Comparison of ENCODE assay signal across 10 mouse cellular contexts in genomic region chr7:73423236-73423635, GRCm38 (mm10). TPM values are rescaled to one million over a fixed set of nuclear protein-coding genes. Genes with fewer than 3 reads are reported as not detected.
DNase-seq lines count a peak whose midpoint lies in the region; ATAC-seq and TF ChIP-seq lines count a peak whose summit lies in the region.
"Had no signal": no experiment of that assay in that cellular context is flagged by ENCODE, and none has a peak within 500 bp of the region (broad histone marks: within the 10 kb centered on the region; RNA-seq: fewer than 3 reads in every experiment).

No protein-coding gene starts in this region.

- DNase-seq in gastrocnemius, adult 18-20 months (ENCODE audit: low spot score) = peak; percentile 75
- DNase-seq in gastrocnemius, postnatal 36 days = no peak
- no peak for DNase-seq in midbrain, embryonic 10.5 days (ENCODE audit: low spot score)
- peak; percentile 8 for DNase-seq in induced T-regulatory cell, adult 2 months (ENCODE audit: low read depth)
- peak; percentile 65 to 72 for DNase-seq in right cerebral cortex, postnatal 36 days (ENCODE audit: low spot score in 2 of 2)
- DNase-seq in urinary bladder, adult 18-20 months (ENCODE audit: low spot score in 2 of 2) = no peak
- no peak for DNase-seq in lung, postnatal 0 days (ENCODE audit: low spot score)

- H3K36me3 ChIP-seq in midbrain, embryonic 10.5 days = peaks cover 55% of the 10 kb centered on the region
- H3K36me3 ChIP-seq in midbrain, embryonic 15.5 days (replicated peaks) = 0 out of 2 replicates have a peak, but pooled peaks cover 4% of the 10 kb centered on the region
- H3K36me3 ChIP-seq in lung, postnatal 0 days (ENCODE audit: insufficient read depth, low read length) = 0 out of 2 replicates have a peak, but pooled peaks cover 6% of the 10 kb centered on the region

- peak overlapping the region; percentile 79 for H3K27ac ChIP-seq in midbrain, embryonic 10.5 days (replicated peaks)
- H3K27ac ChIP-seq in midbrain, embryonic 15.5 days = no peak overlapping the region
- no peak overlapping the region for H3K27ac ChIP-seq in lung, postnatal 0 days (ENCODE audit: low read length)
- H3K27ac ChIP-seq: limb, embryonic 12.5 days had no signal

- H3K9ac ChIP-seq in midbrain, embryonic 15.5 days = no peak overlapping the region
- no peak overlapping the region for H3K9ac ChIP-seq in lung, postnatal 0 days (replicated peaks; ENCODE audit: low read depth)
- H3K9ac ChIP-seq: limb, embryonic 12.5 days had no signal

- WGBS in midbrain, embryonic 10.5 days = 80% methylated on average over 13 of the region's 13 CpGs
- WGBS in midbrain, embryonic 15.5 days = 70% methylated on average over 13 of the region's 13 CpGs
- 61% methylated on average over 13 of the region's 13 CpGs for WGBS in lung, postnatal 0 days

- no peak for ATAC-seq in midbrain, embryonic 15.5 days (replicated peaks)
- ATAC-seq in lung, postnatal 0 days = no peak

- peaks cover 71% of the 10 kb centered on the region for H3K4me1 ChIP-seq in midbrain, embryonic 10.5 days
- peaks cover 41% of the 10 kb centered on the region for H3K4me1 ChIP-seq in midbrain, embryonic 15.5 days
- H3K4me1 ChIP-seq in lung, postnatal 0 days (ENCODE audit: insufficient read depth, low read depth, low read length) = no peaks in the 10 kb centered on the region

- TF ChIP-seq CTCF in lung, postnatal 0 days (IDR thresholded peaks at IDR 0.05) = no peak

- no peaks in the 10 kb centered on the region for H3K9me3 ChIP-seq in midbrain, embryonic 10.5 days (replicated peaks)
- H3K9me3 ChIP-seq in midbrain, embryonic 15.5 days = no peaks in the 10 kb centered on the region
- no peaks in the 10 kb centered on the region for H3K9me3 ChIP-seq in lung, postnatal 0 days (ENCODE audit: low read length)
- H3K9me3 ChIP-seq: limb, embryonic 12.5 days had no signal

- no peak for TF ChIP-seq EP300 in lung, postnatal 0 days (IDR thresholded peaks at IDR 0.05)

- H3K27me3 ChIP-seq in midbrain, embryonic 10.5 days (ENCODE audit: low read depth, poor library complexity, severe bottlenecking) = no peaks in the 10 kb centered on the region
- H3K27me3 ChIP-seq in midbrain, embryonic 15.5 days (replicated peaks) = no peaks in the 10 kb centered on the region
- H3K27me3 ChIP-seq in lung, postnatal 0 days (replicated peaks; ENCODE audit: insufficient read depth, low read length) = no peaks in the 10 kb centered on the region
- H3K27me3 ChIP-seq: limb, embryonic 12.5 days had no signal

- intact Hi-C loops in gastrocnemius, postnatal 36 days (cut with DNase I) = loop anchor here (2.0 to 5.0 kb wide), 3 partner anchors 46 to 1022 kb away; partner anchors contain the start of gene Rgma

- no peak overlapping the region for H3K4me3 ChIP-seq in midbrain, embryonic 10.5 days
- H3K4me3 ChIP-seq in midbrain, embryonic 15.5 days = no peak overlapping the region
- H3K4me3 ChIP-seq in lung, postnatal 0 days (ENCODE audit: low read depth, low read length) = no peak overlapping the region
- H3K4me3 ChIP-seq: limb, embryonic 12.5 days had no signal

- H3K4me2 ChIP-seq in midbrain, embryonic 15.5 days = no peak overlapping the region
- H3K4me2 ChIP-seq in lung, postnatal 0 days (replicated peaks; ENCODE audit: low read depth, low read length) = no peak overlapping the region
- H3K4me2 ChIP-seq: heart, embryonic 11.5 days; limb, embryonic 12.5 days had no signal

RNA-seq across cellular contexts. Expression of gene Rgma, which starts 47.9 kb away (rescaled TPM):
- 10 to 100 TPM; 42.0 to 54.6 TPM for total RNA-seq in gastrocnemius, adult 18-20 months (2021)
- 10 to 100 TPM; 39.1 to 48.9 TPM for total RNA-seq in gastrocnemius, postnatal 36 days (2021)
- 51.2 and 65.4 TPM in 2 replicates for polyA plus RNA-seq in midbrain, embryonic 10.5 days (2016; fragmentation: Nextera tagmentation; extraction: Ambion mirVana)
- polyA plus RNA-seq in midbrain, embryonic 15.5 days (2015; fragmentation: Nextera tagmentation; extraction: Ambion mirVana) = 46.6 and 50.4 TPM in 2 replicates
- polyA plus RNA-seq in lung, postnatal 0 days (2015; fragmentation: Nextera tagmentation; extraction: Ambion mirVana) = 4.8 and 5.9 TPM in 2 replicates

Comparison
In these comparisons a context has a peak if more than half of its experiments do, and no peak if none do; other contexts are left out.
1. DNase-seq: peak in gastrocnemius, adult 18-20 months (single experiment), induced T-regulatory cell, adult 2 months (single experiment) and right cerebral cortex, postnatal 36 days (2 of 2); none in gastrocnemius, postnatal 36 days (0 of 2), midbrain, embryonic 10.5 days (single experiment), urinary bladder, adult 18-20 months (0 of 2) and lung, postnatal 0 days (single experiment).